Mouse (Mus musculus) activated CD4-positive, CD25-positive, alpha-beta regulatory T cell, adult 4 months (primary cell): ENCODE measurements around the gene Trmo. TPM values are rescaled to one million over a fixed set of nuclear protein-coding genes. Genes with fewer than 3 reads are reported as not detected.

ENCODE experiments used
- ATAC-seq: one replicate; pipeline ENCODE4 v1.8.0; 2017
- polyA plus RNA-seq, 2 experiments: library from polyadenylated mRNA; unstranded; fragments of 100-300 nt; shearing (Covaris generic); gene quantifications; one replicate each; pipeline ENCODE4 v1.2.1; 2017

Trmo gene
- polyA plus RNA-seq, 2 experiments from 2014 or later = 10.9 to 16.3 TPM

DNA sequence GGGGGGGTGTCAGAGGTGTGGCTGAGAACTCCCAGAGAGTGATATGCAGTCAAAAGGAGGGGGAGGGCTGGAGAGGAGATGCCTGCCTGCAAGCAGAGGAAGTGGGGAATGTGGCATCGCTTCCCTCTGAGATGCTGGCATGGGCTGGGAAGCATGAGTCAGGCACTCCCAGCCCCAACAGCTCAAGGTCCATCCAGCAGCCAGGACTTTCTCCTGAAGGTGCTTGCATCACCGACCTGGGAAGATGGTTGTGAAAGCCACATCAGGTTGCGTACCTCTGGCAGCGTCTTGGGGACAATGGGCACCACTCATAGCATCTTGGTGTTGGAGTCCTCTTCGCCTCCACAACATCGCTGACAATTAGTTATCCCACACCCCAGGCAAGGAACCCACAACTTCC, 18.8 kb downstream of the Trmo start:
- ATAC-seq = no peak

DNA sequence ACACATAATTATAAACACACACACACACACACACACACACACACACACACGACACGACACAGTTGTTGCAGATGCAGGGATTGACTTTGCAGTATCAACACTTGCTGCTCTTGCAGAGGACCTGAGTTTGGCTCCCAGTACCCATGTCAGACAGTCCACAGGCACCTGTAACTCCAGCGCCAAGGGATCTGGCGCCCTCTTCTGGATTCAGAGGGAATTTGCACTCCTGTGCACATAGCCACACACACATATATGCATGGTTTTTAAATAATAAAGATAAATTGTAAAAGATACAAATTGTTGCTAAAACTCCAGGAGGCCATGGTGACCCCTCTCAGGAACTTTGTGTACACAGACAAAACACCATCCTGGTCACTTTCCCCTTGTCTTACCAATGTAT, 20.2 kb downstream of the Trmo start:
- no peak for ATAC-seq

GRCm38 (mm10) chr4:46367487-46367959, 21.7 kb downstream of the Trmo start:
- ATAC-seq = no peak

- no peak for ATAC-seq
Observed at GRCm38 (mm10) chr4:46364360-46364759, 24.9 kb downstream of the Trmo start.

GRCm38 (mm10) chr4:46361258-46361657, 28.0 kb downstream of the Trmo start:
- no peak for ATAC-seq

GRCm38 (mm10) chr4:46359539-46360253, 29.5 kb downstream of the Trmo start:
- ATAC-seq = no peak

DNA sequence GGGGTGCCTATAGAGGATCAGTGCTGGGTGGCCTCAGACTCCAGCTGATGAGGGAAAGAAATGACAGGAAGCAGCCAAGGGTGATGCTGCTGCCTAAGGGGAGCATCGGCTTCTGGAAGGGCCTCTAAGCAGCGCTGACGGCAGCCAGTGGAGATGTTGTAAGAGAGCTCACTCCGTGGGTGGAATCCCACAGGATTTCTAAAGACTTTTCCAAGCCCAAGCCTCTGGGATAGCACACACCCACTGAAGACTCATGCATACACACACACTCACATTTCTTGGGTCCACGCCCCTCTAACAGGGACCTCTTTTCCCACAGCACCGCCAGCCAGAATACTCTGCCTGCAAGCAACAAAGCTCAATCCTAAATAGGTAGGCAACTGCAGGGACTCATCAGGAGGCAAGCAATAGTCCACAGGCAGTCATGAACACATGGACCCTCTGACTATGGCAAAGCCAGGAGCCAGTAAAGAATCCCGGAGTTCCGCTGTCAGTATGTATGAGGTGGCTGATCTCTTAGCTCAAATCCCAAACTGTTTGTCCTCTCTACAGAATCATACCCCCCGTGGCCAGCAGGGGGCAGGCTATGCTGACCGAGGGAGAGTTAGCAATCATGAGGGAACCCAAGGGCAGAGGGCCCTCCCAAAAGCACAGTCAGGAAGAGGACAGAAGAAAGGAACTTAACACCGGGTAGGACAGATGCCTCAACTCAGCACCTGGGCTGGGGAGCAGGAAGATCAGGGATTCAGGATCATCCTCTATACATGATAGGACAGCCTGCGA, 32.7 kb downstream of the Trmo start:
- no peak for ATAC-seq

- no peak for ATAC-seq
Observed at GRCm38 (mm10) chr4:46353045-46353444, 36.2 kb downstream of the Trmo start.

DNA sequence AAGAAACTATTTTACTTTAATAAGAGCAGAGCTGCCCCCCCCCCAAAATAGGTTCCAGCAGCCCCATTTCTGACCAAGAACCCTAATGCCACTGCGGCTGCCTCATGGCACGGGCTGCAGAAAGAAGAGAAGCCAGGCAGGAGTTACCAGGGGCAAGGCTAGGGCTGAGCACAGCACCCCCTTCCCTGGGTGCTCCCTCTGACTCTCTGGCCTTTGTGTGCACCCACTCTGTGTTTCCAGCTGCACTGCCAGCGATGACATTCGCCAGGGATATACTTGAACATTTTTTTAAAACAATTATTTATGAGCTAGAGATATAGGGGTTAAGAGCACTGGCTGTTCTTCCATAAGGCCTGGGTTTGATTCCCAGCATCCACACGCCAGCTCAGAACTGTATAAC, 39.7 kb downstream of the Trmo start:
- ATAC-seq = no peak

DNA sequence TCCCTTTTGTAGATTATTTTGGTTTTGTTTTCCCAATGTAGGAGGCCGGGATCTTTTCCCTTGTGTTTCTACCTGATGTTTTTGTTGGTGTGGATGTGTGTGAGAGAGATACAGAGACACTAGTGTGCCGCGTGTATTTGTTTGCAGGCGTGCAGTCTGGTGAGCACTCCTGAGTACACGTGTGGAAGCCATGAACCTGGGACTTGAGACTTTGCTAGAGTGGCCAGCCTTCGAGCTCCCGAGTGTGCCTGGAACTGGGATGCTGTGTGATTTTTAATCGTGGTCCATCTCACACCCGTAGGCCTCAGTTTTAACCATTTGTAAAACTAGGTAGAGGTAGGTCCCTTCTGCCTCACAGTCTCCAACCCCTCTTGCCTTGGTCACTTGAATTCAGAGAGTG, 40.3 kb downstream of the Trmo start:
- ATAC-seq = no peak

DNA sequence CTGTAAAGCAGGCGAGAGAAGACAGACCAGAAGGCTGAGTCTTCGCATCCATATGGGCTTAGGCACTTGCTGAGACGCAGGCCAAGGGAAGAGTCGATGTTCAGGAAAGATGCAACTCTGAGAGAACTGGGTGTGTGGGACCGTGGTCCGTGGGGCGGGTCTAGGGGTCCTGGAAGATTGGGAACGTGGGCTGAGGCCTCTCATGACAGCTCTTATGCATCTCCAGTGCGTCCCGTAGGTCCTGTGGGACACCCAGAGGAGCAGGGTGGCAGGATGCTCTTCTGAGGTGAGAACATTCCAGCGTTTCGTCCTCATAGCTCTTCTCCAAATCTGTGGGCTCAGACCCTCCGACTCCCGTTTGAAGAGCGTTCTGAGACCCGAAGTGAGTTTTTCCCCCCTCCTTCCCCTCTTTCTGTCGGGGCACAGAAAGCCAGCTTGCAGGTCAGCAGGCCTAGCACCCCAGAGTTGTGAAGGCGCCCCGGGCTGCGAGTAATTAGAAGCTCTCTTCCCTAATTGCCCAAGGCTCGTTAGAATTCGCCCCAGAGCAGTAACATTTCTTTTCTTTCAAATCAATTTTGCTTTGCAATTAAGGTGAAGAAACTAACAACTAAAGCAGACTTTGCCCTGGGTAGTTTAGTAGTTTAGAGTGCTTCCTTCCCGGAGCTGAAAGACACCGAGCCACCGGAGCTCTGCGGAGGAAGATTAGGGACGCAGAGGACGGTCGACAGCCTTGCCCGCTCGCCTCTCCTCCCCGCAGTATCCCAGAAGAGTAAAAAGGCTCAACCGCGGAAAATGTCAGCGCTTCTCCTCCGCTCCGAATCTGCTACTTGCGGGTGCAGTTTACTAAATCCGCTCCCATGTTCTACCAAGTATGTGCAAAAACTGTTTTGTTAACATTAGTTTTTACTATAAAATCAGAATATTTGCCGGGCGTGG, 41.4 kb downstream of the Trmo start:
- ATAC-seq = no peak

DNA sequence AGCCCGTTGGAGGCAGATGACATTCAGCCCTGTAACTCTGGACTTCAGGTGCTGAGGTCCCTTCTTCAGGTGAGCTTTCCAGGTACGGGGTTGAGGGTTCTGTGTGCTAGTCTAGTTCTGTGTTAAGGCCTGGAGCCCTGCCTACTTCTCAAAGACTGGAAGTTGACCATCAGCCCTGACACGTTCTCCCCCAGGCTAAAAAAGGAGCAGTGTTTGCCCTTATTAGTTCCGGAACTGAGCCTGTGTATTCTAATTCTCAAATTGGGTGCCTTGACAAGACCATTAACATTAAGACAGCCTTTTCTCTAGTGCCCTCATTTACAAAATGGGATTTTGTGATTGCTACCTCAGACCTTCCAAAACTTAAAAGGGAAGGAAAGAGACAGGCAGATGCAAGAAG, 42.1 kb downstream of the Trmo start:
- no peak for ATAC-seq

DNA sequence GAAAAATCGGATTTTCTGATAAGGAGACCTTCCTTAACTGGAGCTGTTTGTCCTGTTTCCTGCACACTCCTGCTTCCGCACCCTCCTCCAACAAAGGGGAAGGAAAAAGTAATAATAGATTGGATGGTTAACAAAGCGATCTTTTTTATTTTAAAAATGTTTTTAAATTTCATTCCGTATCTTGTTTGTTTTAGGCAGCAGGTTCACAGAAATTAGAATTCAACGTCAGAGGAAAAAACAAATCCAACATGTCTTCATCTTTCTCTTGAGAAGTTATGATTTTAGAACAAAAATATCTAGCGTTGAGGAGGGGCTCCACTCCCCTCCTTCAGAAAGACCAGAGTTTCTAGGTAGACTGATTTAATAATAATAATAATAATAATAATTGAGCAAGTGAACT, 43.0 kb downstream of the Trmo start:
- ATAC-seq = no peak

DNA sequence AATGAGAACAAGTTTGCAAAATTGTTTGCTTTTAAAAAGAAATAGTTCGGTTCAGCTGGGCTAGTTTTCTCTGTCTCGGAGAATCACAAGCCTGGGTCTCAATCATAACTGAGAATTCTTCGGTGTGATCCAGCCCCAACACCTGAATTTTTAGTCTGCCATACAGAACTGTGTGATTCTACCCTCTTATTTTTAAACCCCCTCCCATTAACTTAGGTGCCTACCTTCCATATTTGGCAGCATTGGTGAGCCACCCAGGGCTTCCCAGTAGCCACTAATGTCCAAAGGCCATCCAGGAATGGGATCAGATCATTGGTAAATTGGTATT, 43.5 kb downstream of the Trmo start:
- ATAC-seq = no peak

DNA sequence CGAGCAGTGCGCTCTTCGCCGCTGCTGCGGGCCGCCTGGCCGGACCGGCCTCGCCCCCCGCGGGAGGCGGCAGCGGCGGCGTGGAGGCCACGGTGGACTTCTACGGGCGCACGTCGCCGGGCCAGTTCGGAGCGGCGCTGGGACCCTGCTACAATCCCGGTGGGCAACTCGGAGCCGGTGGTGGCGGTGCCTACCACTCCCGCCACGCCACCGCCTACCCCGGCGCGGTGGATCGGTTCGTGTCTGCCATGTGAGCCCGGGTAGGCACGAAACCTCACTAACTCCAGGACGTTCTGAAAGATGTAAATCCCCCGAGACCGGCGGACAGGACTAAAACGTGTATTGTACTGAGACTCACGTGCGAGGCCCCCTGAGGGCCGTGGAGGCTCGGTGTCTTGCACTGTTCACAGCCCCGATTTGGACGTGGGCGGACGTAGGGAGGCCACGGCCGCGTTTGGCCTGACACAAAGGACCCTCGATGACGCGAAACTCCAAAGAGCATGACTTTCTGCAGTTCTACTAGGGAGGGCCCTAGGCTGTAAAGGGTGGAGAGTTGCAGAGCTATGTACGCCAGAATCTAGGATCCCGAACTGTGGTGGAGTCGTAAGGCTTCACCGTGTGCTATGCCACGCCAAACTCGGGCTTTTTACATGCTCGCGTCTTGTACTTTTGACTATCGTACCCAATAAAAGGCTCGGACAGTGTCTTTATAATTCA, 44.0 kb downstream of the Trmo start:
- ATAC-seq = no peak

DNA sequence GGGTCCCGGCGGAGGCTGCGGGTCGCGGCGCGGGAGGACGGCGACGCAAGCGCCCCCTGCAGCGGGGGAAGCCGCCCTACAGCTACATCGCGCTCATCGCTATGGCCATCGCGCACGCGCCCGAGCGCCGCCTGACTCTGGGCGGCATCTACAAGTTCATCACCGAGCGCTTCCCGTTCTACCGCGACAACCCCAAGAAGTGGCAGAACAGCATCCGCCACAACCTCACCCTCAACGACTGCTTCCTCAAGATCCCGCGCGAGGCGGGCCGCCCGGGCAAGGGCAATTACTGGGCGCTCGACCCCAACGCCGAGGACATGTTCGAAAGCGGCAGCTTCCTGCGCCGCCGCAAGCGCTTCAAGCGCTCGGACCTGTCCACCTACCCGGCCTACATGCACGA, 44.9 kb downstream of the Trmo start:
- ATAC-seq = peak; percentile 28

DNA sequence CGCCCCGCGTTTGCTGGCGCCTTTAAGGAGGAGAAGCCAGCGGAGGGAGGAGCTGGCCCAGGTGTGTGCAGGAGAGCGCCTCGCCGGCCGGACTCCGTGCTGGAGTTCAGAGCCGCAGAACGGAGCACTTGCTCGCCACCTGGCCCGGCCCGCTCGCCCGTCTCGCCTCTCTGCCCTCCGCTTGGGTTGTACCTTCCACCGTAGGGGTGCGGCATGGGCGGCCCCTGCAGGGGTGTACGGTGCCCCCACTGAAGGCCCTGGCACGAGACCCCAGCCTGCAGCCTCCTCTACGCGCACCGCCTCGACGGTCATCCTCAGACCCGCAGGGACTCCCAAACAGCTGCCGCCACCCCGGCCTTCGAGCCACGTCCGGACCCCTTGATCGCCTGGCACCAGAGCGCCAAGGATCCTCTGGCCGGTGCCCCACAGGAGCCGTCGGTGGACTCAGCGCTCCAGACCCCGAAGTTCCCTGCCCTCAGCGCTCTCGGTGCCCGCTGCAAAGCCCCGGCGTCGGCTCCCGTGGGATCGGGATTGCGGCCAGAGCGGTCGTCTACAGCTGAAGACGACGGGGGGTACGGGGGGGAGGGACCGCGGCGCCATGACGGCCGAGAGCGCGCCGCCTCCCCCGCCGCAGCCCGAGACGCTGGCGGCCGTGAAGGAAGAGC, 45.5 kb downstream of the Trmo start, which contains the start of gene Foxe1:
Gene Foxe1, plus strand, starts transcription at position 14 of the 665 bp plus-strand sequence.
- ATAC-seq = no peak

DNA sequence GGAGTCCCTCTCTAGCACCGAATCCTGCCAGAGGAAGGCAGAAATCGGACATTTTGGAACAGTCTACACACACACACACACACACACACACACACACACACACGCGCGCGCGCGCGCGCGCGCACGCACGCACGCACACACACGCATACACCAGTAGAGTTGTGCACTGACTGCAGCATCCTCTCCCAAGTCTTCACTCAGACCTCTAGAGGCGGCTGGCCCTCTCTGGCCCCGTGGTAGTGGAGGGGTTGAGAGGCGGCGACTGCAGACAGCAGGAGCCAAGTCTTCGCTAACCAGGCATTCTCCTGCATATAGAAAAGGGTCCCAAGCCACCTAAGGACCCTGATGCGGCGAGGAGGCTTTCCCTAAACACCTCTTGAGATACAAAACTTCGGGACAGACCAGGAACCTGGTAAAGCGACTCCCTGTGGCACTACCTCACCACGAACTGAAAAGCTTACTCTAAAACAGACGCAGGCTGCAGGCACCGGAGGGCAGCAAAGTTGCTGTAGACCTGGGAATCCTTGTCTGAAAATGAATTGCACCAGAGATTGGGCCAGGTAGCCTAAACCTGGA, 46.4 kb downstream of the Trmo start:
- ATAC-seq = no peak

GRCm38 (mm10) chr4:46341831-46342680, 47.2 kb downstream of the Trmo start:
- ATAC-seq = no peak

- no peak for ATAC-seq
Observed at GRCm38 (mm10) chr4:46339584-46339983, 49.7 kb downstream of the Trmo start.
